Mouse (Mus musculus) MEL (cell line): ENCODE measurements around the gene Atp8b4. TPM values are rescaled to one million over a fixed set of nuclear protein-coding genes. Genes with fewer than 3 reads are reported as not detected.

ENCODE experiments used
- DNase-seq: peaks from one replicate; pipeline ENCODE4 v3.0.0; 2011; ENCODE audit warnings: low read depth, low spot score
- H3K27ac ChIP-seq: 2 replicates; pipeline ENCODE4 v1.5.1; 2012; ENCODE audit warnings: low read depth, mild to moderate bottlenecking, control low read depth, low read length, moderate library complexity; ENCODE audit not compliant: control insufficient read depth
- H3K27me3 ChIP-seq, 2 experiments: fragments of 150-350 bp in 1 of 2; sonication (generic) in 1 of 2; 2 replicates each; pipeline ENCODE4 v1.6.1; 2012; ENCODE audit warnings: low read length in 2 of 2, mild to moderate bottlenecking in 2 of 2, improper control_type of control experiment in 1 of 2, moderate library complexity in 1 of 2; ENCODE audit not compliant: insufficient read depth in 2 of 2, control insufficient read depth in 1 of 2
- H3K36me3 ChIP-seq, 2 experiments: 2 replicates each; pipeline ENCODE4 v1.6.1; 2012 to 2014; ENCODE audit warnings: low read length in 2 of 2, improper control_type of control experiment in 1 of 2, inconsistent platforms in 1 of 2, mild to moderate bottlenecking in 1 of 2; ENCODE audit not compliant: insufficient read depth in 2 of 2, control insufficient read depth in 1 of 2
- H3K4me1 ChIP-seq, 2 experiments: fragments of 150-350 bp in 1 of 2; sonication (generic) in 1 of 2; 2 replicates each; pipeline ENCODE4 v1.6.1; 2012; ENCODE audit warnings: low read length in 2 of 2, improper control_type of control experiment in 1 of 2, mild to moderate bottlenecking in 1 of 2; ENCODE audit not compliant: insufficient read depth in 2 of 2, control insufficient read depth in 1 of 2
- H3K4me3 ChIP-seq, 2 experiments: fragments of 150-350 bp in 1 of 2; sonication (generic) in 1 of 2; 2 replicates each; pipeline ENCODE4 v1.5.1; 2012; ENCODE audit warnings: low read depth in 2 of 2, low read length in 2 of 2, mild to moderate bottlenecking in 2 of 2, moderate library complexity in 2 of 2, control low read depth in 1 of 2, improper control_type of control experiment in 1 of 2; ENCODE audit not compliant: control insufficient read depth in 1 of 2, insufficient read depth in 1 of 2
- H3K79me2 ChIP-seq: 2 replicates; pipeline ENCODE4 v1.6.1; 2012; ENCODE audit warnings: mild to moderate bottlenecking, low read length, moderate library complexity; ENCODE audit not compliant: control insufficient read depth, poor library complexity, insufficient read depth
- H3K9ac ChIP-seq: 2 replicates; pipeline ENCODE4 v1.6.1; 2012; ENCODE audit warnings: low read depth, mild to moderate bottlenecking, control low read depth, low read length, moderate library complexity; ENCODE audit not compliant: control insufficient read depth, poor library complexity, severe bottlenecking
- H3K9me3 ChIP-seq: fragments of 150-350 bp; sonication (generic); replicated peaks from 2 replicates; pipeline ENCODE4 v1.6.1; 2012; ENCODE audit warnings: mild to moderate bottlenecking, low read length, improper control_type of control experiment, moderate library complexity; ENCODE audit not compliant: insufficient read depth
- BHLHE40 ChIP-seq: IDR thresholded peaks from 2 replicates; pipeline ENCODE4 v1.6.1; 2012; ENCODE audit warnings: low read depth, mild to moderate bottlenecking, inconsistent platforms, low read length, improper control_type of control experiment, borderline replicate concordance
- CHD2 ChIP-seq: IDR thresholded peaks from 2 replicates; pipeline ENCODE4 v1.6.1; 2011; ENCODE audit warnings: low read length, improper control_type of control experiment
- E2F4 ChIP-seq: IDR thresholded peaks from 2 replicates; pipeline ENCODE4 v1.6.1; 2011; ENCODE audit warnings: low read depth, low read length, improper control_type of control experiment, borderline replicate concordance
- ELF1 ChIP-seq: IDR thresholded peaks from 2 replicates; pipeline ENCODE4 v1.6.1; 2014; ENCODE audit warnings: low read depth, mild to moderate bottlenecking, inconsistent platforms, low read length, improper control_type of control experiment, moderate library complexity
- MAFK ChIP-seq: IDR thresholded peaks from 2 replicates; pipeline ENCODE4 v1.6.1; 2011; ENCODE audit warnings: low read depth, mild to moderate bottlenecking, low read length, improper control_type of control experiment, borderline replicate concordance
- MAX ChIP-seq: IDR thresholded peaks from 2 replicates; pipeline ENCODE4 v1.6.1; 2011; ENCODE audit warnings: low read length, improper control_type of control experiment
- MXI1 ChIP-seq: IDR thresholded peaks from 2 replicates; pipeline ENCODE4 v1.6.1; 2011; ENCODE audit warnings: mild to moderate bottlenecking, low read depth, low read length, improper control_type of control experiment
- NELFE ChIP-seq: IDR thresholded peaks from 2 replicates; pipeline ENCODE4 v1.6.1; 2011; ENCODE audit warnings: low read depth, low read length, improper control_type of control experiment
- POLR2A ChIP-seq, 2 experiments: IDR thresholded peaks; 2 replicates each; pipeline ENCODE4 v1.6.1; 2011 to 2012; ENCODE audit warnings: low read length in 2 of 2, mild to moderate bottlenecking in 2 of 2, control low read depth in 1 of 2, improper control_type of control experiment in 1 of 2, low read depth in 1 of 2, moderate library complexity in 1 of 2; ENCODE audit not compliant: control insufficient read depth in 1 of 2, insufficient read depth in 1 of 2, poor library complexity in 1 of 2
- SIN3A ChIP-seq: IDR thresholded peaks from 2 replicates; pipeline ENCODE4 v1.6.1; 2012; ENCODE audit warnings: low read length, improper control_type of control experiment, inconsistent platforms
- USF1 ChIP-seq: IDR thresholded peaks from 2 replicates; pipeline ENCODE4 v1.6.1; 2014; ENCODE audit warnings: low read depth, mild to moderate bottlenecking, inconsistent platforms, low read length, improper control_type of control experiment, moderate library complexity
- ZC3H11A ChIP-seq: IDR thresholded peaks from 2 replicates; pipeline ENCODE4 v1.6.1; 2012; ENCODE audit warnings: low read depth, mild to moderate bottlenecking, inconsistent platforms, low read length, improper control_type of control experiment
- polyA plus RNA-seq, 2 experiments: library from polyadenylated mRNA; stranded (reverse) in 1 of 2; unstranded in 1 of 2; fragments of >175 nt in 1 of 2; fragments of >200 nt in 1 of 2; gene quantifications; 2 replicates each; pipeline versions ENCODE4 v1.2.1 to v1.2.4; 2012; ENCODE audit warnings: low replicate concordance in 2 of 2, low read depth in 1 of 2; ENCODE audit not compliant: insufficient read length in 2 of 2, insufficient read depth in 1 of 2, missing spikeins in 1 of 2
- total RNA-seq: library from RNA; depleted of rRNA; stranded (reverse); fragments of 300-350 nt; gene quantifications from 2 replicates; pipeline ENCODE4 v1.2.3, GENCODE M21; 2012

The Atp8b4 gene
- total and polyA plus RNA-seq, 3 experiments = not detected

DNA sequence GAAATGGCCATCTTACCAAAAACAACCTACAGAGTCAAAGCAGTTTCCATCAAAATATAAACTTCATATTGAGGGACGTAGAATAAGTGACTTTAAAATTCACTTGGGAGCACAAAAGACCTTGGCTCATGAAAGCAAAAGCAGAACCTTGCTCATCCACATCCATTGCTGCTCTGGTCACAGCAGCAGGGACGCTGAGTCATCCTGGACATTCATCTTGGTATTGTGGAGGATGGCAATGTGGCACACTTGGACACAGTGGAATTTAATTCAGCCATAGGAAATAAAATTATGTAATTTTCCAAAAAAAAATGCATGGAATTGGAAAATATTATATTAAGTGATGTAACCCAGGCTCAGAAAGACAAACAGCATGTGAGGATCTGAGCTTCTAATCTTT is 184.1 kb downstream of the Atp8b4 start:
- peaks cover 0 to 2% of the 10 kb centered on the region in 2 experiments; a peak in 1 of 4 replicates for H3K4me1 ChIP-seq
- no peaks in the 10 kb centered on the region for H3K27me3 ChIP-seq
- no peak for TF ChIP-seq BHLHE40
- TF ChIP-seq MAFK = no peak
- TF ChIP-seq MXI1 = no peak
- no peak for TF ChIP-seq E2F4
- TF ChIP-seq NELFE = no peak
- no peak for TF ChIP-seq SIN3A
- no peak for TF ChIP-seq CHD2
- no peak for TF ChIP-seq USF1
- TF ChIP-seq, all 39 proteins: peak for 0

DNA sequence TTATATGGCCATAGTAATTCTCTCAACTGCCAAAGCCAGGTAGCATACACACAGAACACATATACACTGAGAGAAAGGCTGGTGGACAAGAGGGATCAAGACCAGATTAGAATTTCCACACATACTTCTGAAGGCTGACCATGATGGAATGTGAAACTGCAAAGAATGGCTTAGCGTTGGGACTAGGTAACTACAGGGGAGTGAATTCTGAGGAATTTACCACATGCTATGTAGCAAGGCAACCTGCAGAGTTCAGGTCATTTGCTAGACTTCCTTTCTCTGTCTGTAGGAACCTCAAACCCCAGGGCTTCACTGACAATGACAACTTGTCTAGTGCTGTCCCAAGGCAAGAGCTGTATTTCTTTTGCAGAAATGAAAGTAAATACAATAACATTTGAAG is 189.4 kb downstream of the Atp8b4 start:
- DNase-seq = no peak
- no peaks in the 10 kb centered on the region for H3K27me3 ChIP-seq
- H3K4me3 ChIP-seq = no peak overlapping the region
- no peaks in the 10 kb centered on the region for H3K4me1 ChIP-seq
- no peaks in the 10 kb centered on the region for H3K36me3 ChIP-seq
- TF ChIP-seq BHLHE40 (no peak), MAX (no peak)
- TF ChIP-seq, all 39 proteins: peak for 0
- no peaks in the 10 kb centered on the region for H3K9me3 ChIP-seq
- H3K9ac ChIP-seq = no peak overlapping the region
- no peaks in the 10 kb centered on the region for H3K79me2 ChIP-seq
- no peak overlapping the region for H3K27ac ChIP-seq

More for the DNA sequence above, 184.1 kb downstream of the Atp8b4 start:
- Histone ChIP-seq H3K9ac (no peak overlapping the region), H3K36me3 (peaks cover 0 to 2% of the 10 kb centered on the region in 2 experiments; a peak in 1 of 4 replicates), H3K9me3 (no peaks in the 10 kb centered on the region), H3K4me3 (no peak overlapping the region), H3K79me2 (no peaks in the 10 kb centered on the region), H3K27ac (no peak overlapping the region)
- DNase-seq = peak; percentile 25

DNA sequence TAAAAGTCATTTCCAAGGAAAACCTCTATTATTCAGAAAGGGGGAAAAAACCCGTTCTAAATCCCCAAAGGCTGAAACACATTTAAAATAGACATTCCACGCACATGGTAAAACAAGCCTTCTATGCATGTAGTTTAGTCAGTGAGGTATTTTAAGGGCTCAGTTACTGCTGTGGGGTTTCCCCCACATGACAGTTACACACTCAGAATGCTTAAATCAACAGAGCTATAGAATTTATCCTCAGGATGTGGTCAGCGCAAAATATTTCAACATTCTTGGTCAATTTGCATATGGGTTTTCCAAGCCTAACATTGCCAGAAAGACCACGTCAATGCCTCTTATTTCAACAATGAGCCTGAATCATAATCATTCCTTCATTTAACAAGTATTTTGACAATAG is 190.5 kb downstream of the Atp8b4 start:
- H3K9ac ChIP-seq = no peak overlapping the region
- no peaks in the 10 kb centered on the region for H3K79me2 ChIP-seq
- H3K4me1 ChIP-seq = no peaks in the 10 kb centered on the region
- H3K27me3 ChIP-seq = no peaks in the 10 kb centered on the region
- TF ChIP-seq ZC3H11A (no peak), POLR2A (IDR thresholded peaks at IDR 0.05; ENCODE audit: control insufficient read depth in 1 of 2, insufficient read depth in 1 of 2, low read depth in 1 of 2, low read length in 2 of 2, poor library complexity in 1 of 2) (no peak), ELF1 (no peak)
- no peak for DNase-seq
- no peak overlapping the region for H3K4me3 ChIP-seq
- no peak overlapping the region for H3K27ac ChIP-seq
- no peaks in the 10 kb centered on the region for H3K9me3 ChIP-seq
- H3K36me3 ChIP-seq = no peaks in the 10 kb centered on the region
